Mouse (Mus musculus) left cerebral cortex, adult 2 months (tissue): ENCODE results near the gene Zfp553. TPM values are rescaled to one million over a fixed set of nuclear protein-coding genes. Genes with fewer than 3 reads are reported as not detected.
A peak's percentile ranks its signal among the peaks of the same experiment; 100 is the strongest.

ENCODE experiments used
- DNase-seq, 2 experiments: peaks; one replicate each; pipeline ENCODE4 v3.0.0; 2021 to 2022; ENCODE audit warnings: low spot score in 2 of 2, mixed read lengths in 1 of 2; ENCODE audit errors: extremely low spot score in 1 of 2
- H3K27ac ChIP-seq: fragments of 200-600 bp; 2 replicates; pipeline ENCODE4 v1.8.1; 2022
- H3K4me3 ChIP-seq: fragments of 200-600 bp; 2 replicates; pipeline ENCODE4 v1.8.1; 2022
- CTCF ChIP-seq: fragments of 200-600 bp; IDR thresholded peaks from 2 replicates; pipeline ENCODE4 v1.8.1; 2022; ENCODE audit warnings: antibody characterized with exemption, mild to moderate bottlenecking, moderate library complexity
- intact Hi-C: fragments of 180-260 bp; cut with DNase I; formaldehyde crosslinking; loops from one replicate; pipeline ENCODE4 v1.15.1; 2025
- long read RNA-seq, 2 experiments: library from polyadenylated mRNA; stranded (forward); transcript quantifications; one replicate each; pipeline ENCODE4 v2.0.0; 2021; ENCODE audit warnings: borderline mapping rate in 2 of 2
- total RNA-seq, 2 experiments: library from RNA; stranded (reverse); gene quantifications; 2 replicates each; pipeline ENCODE4 v1.2.3; 2021

Gene Zfp553
- total RNA-seq = 10 to 100 TPM; 17.8 to 20.5 TPM
- long read RNA-seq, experiment 1, transcript Zfp553-202 (2 exons, 3,342 nt) = major isoform, 16 of 25 reads
- long read RNA-seq, experiment 1, transcript Zfp553-201 (2 exons, 3,043 nt) = minor isoform, 7 of 25 reads
- long read RNA-seq, experiment 1, partial matches to known transcripts = 2 of 25 reads
- long read RNA-seq, experiment 1, other reads (novel, unspliced or antisense) = 0 of 25 reads
- long read RNA-seq, experiment 2, transcript Zfp553-202 (2 exons, 3,342 nt) = major isoform, 18 of 22 reads
- long read RNA-seq, experiment 2, partial matches to known transcripts = 0 of 22 reads
- long read RNA-seq, experiment 2, other reads (novel, unspliced or antisense) = 1 of 22 reads

GRCm38 (mm10) chr7:127232622-127233367 lies at the start of gene Zfp553, which contains the start of gene Sept1:
Gene Zfp553, plus strand, starts transcription at chr7:127233061.
Gene Sept1, minus strand, starts transcription at chr7:127233130.
- intact Hi-C loops = no loop called here
- peak within 1 kb of the TSS; percentile 93 for H3K27ac ChIP-seq
- H3K4me3 ChIP-seq = peak within 1 kb of the TSS; percentile 96
- peak; percentile 82 to 83 for DNase-seq
- TF ChIP-seq CTCF = no peak

GRCm38 (mm10) chr7:127183345-127183744 lies 49.5 kb upstream of the Zfp553 start:
- DNase-seq = no peak
- no peak overlapping the region for H3K27ac ChIP-seq
- intact Hi-C loops = no loop called here
- H3K4me3 ChIP-seq = no peak overlapping the region
- no peak for TF ChIP-seq CTCF

GRCm38 (mm10) chr7:127183828-127184227 lies 49.0 kb upstream of the Zfp553 start:
- peak; percentile 20 for TF ChIP-seq CTCF
- H3K27ac ChIP-seq = no peak overlapping the region
- intact Hi-C loops = loop anchor here (2.0 kb wide), 1 partner anchor 55 kb away; no protein-coding TSS in a partner anchor
- H3K4me3 ChIP-seq = no peak overlapping the region
- DNase-seq = no peak

- DNase-seq = no peak
- Histone ChIP-seq H3K4me3 (no peak overlapping the region), H3K27ac (no peak overlapping the region)
- TF ChIP-seq CTCF = no peak
- intact Hi-C loops = loop anchor here (1.0 to 5.0 kb wide), 3 partner anchors 37 to 66 kb away; no protein-coding TSS in a partner anchor
Measured at GRCm38 (mm10) chr7:127184720-127185119, 48.1 kb upstream of the Zfp553 start.

GRCm38 (mm10) chr7:127185601-127186000 lies 47.3 kb upstream of the Zfp553 start:
- Histone ChIP-seq H3K27ac (no peak overlapping the region), H3K4me3 (no peak overlapping the region)
- intact Hi-C loops = loop anchor here (1.0 to 5.0 kb wide), 3 partner anchors 38 to 67 kb away; no protein-coding TSS in a partner anchor
- TF ChIP-seq CTCF = peak; percentile 55
- no peak for DNase-seq

- no peak overlapping the region for H3K27ac ChIP-seq
- H3K4me3 ChIP-seq = no peak overlapping the region
- no peak for DNase-seq
- no peak for TF ChIP-seq CTCF
- intact Hi-C loops = loop anchor here (5.0 kb wide), 1 partner anchor 40 kb away; no protein-coding TSS in a partner anchor
Measured at GRCm38 (mm10) chr7:127187351-127187750, 45.5 kb upstream of the Zfp553 start.

GRCm38 (mm10) chr7:127188305-127189276 lies 44.3 kb upstream of the Zfp553 start:
- intact Hi-C loops = loop anchor here (5.0 kb wide), 1 partner anchor 41 kb away; no protein-coding TSS in a partner anchor
- H3K27ac ChIP-seq = no peak overlapping the region
- DNase-seq = no peak
- TF ChIP-seq CTCF = no peak
- H3K4me3 ChIP-seq = no peak overlapping the region

GRCm38 (mm10) chr7:127190672-127191071 lies 42.2 kb upstream of the Zfp553 start:
- no peak overlapping the region for H3K27ac ChIP-seq
- no peak overlapping the region for H3K4me3 ChIP-seq
- intact Hi-C loops = no loop called here
- TF ChIP-seq CTCF = no peak
- DNase-seq = no peak

- H3K4me3 ChIP-seq = no peak overlapping the region
- no peak for DNase-seq
- TF ChIP-seq CTCF = no peak
- H3K27ac ChIP-seq = no peak overlapping the region
- intact Hi-C loops = no loop called here
Measured at GRCm38 (mm10) chr7:127192989-127193388, 39.9 kb upstream of the Zfp553 start.

GRCm38 (mm10) chr7:127194011-127194632 lies 38.7 kb upstream of the Zfp553 start:
- Histone ChIP-seq H3K27ac (no peak overlapping the region), H3K4me3 (no peak overlapping the region)
- TF ChIP-seq CTCF = no peak
- intact Hi-C loops = no loop called here
- DNase-seq = no peak

GRCm38 (mm10) chr7:127194633-127195029 lies 38.2 kb upstream of the Zfp553 start:
- TF ChIP-seq CTCF = no peak
- peak overlapping the region; percentile 74 for H3K4me3 ChIP-seq
- DNase-seq = no peak
- intact Hi-C loops = no loop called here
- no peak overlapping the region for H3K27ac ChIP-seq
